Comparison of ENCODE assay signal across 8 mouse cellular contexts in genomic region chr5:65036597-65036996, GRCm38 (mm10). TPM values are rescaled to one million over a fixed set of nuclear protein-coding genes. Genes with fewer than 3 reads are reported as not detected.
A peak's percentile ranks its signal among the peaks of the same experiment; 100 is the strongest.
DNase-seq lines count a peak whose midpoint lies in the region; ATAC-seq and TF ChIP-seq lines count a peak whose summit lies in the region.
"Had no signal": no experiment of that assay in that cellular context is flagged by ENCODE, and none has a peak within 500 bp of the region (broad histone marks: within the 10 kb centered on the region; RNA-seq: fewer than 3 reads in every experiment).

No protein-coding gene starts in this region.

- no peak overlapping the region for H3K9ac ChIP-seq in hindbrain, postnatal 0 days (replicated peaks; ENCODE audit: low read length)

- H3K36me3 ChIP-seq in hindbrain, postnatal 0 days (ENCODE audit: insufficient read depth, low read length): no peaks in the 10 kb centered on the region

- WGBS in cerebellum, adult 2 months: 8% methylated on average over 13 of the region's 13 CpGs
- WGBS in hindbrain, postnatal 0 days: 35% methylated on average over 13 of the region's 13 CpGs

- intact Hi-C loops in gastrocnemius, postnatal 14 days (cut with DNase I; ENCODE audit: low total_unique reads): no loop called here

- H3K27me3 ChIP-seq in cerebellum, adult 2 months (ENCODE audit: control insufficient read depth, insufficient read depth, low read length): no peaks in the 10 kb centered on the region
- no peaks in the 10 kb centered on the region for H3K27me3 ChIP-seq in hindbrain, postnatal 0 days (ENCODE audit: insufficient read depth, low read length)

- DNase-seq in layer of hippocampus, adult 2 months (ENCODE audit: low spot score in 2 of 2): no peak
- DNase-seq in layer of hippocampus, adult 18-20 months (ENCODE audit: low spot score in 2 of 2): no peak
- DNase-seq in brain, adult 2 months (ENCODE audit: low read depth, low spot score): peak; percentile 58
- DNase-seq in cerebellum, adult 2 months: peak; percentile 61 to 71
- DNase-seq in hindbrain, postnatal 0 days (ENCODE audit: low spot score): peak; percentile 62
- DNase-seq in gastrocnemius, postnatal 14 days: no peak
- DNase-seq in spleen, adult 18-20 months: no peak

- H3K4me3 ChIP-seq in layer of hippocampus, adult 2 months: peak overlapping the region; percentile 8; the same call in 1 of the 2 replicates
- H3K4me3 ChIP-seq in cerebellum, adult 2 months (replicated peaks; ENCODE audit: insufficient read depth, low read depth, low read length): no peak overlapping the region
- H3K4me3 ChIP-seq in hindbrain, postnatal 0 days (ENCODE audit: low read length): no peak overlapping the region

- no peaks in the 10 kb centered on the region for H3K9me3 ChIP-seq in hindbrain, postnatal 0 days (ENCODE audit: low read length)

- 0 out of 2 replicates have a peak overlapping the region, but pooled peaks have one; percentile 1 for H3K4me2 ChIP-seq in hindbrain, postnatal 0 days (ENCODE audit: low read depth, low read length)
- H3K4me2 ChIP-seq: liver, embryonic 11.5 days had no signal

- ATAC-seq in hindbrain, postnatal 0 days: peak; percentile 84

- TF ChIP-seq CTCF in layer of hippocampus, adult 2 months (conservative IDR thresholded peaks at IDR 0.05): no peak
- no peak for TF ChIP-seq CTCF in cerebellum, adult 2 months (IDR thresholded peaks at IDR 0.05; ENCODE audit: borderline replicate concordance, insufficient read depth, low read depth, low read length)
- TF ChIP-seq CTCF in hindbrain, postnatal 0 days (IDR thresholded peaks at IDR 0.05; ENCODE audit: low read depth): no peak

- TF ChIP-seq POLR2A in cerebellum, adult 2 months (IDR thresholded peaks at IDR 0.05; ENCODE audit: borderline replicate concordance, insufficient read depth, low read length): no peak

- peak overlapping the region; percentile 60 for H3K27ac ChIP-seq in layer of hippocampus, adult 2 months
- H3K27ac ChIP-seq in cerebellum, adult 2 months (ENCODE audit: insufficient read depth, low read length): no peak overlapping the region
- H3K27ac ChIP-seq in hindbrain, postnatal 0 days: peak overlapping the region; percentile 57

- peaks cover 7% of the 10 kb centered on the region for H3K4me1 ChIP-seq in cerebellum, adult 2 months (ENCODE audit: control insufficient read depth, insufficient read depth, low read length)
- H3K4me1 ChIP-seq in hindbrain, postnatal 0 days (ENCODE audit: insufficient read depth, low read length): 0 out of 2 replicates have a peak, but pooled peaks cover 9% of the 10 kb centered on the region

RNA-seq across cellular contexts. Expression of gene Tmem156, which starts 55.3 kb away (rescaled TPM):
- under 1 TPM; 0.39 to 0.44 TPM for total RNA-seq in layer of hippocampus, adult 2 months (2021)
- total RNA-seq in layer of hippocampus, adult 18-20 months (2021): under 1 TPM; 0.37 to 0.53 TPM
- polyA plus RNA-seq in cerebellum, adult 2 months (2012; rRNA removed): 0.08 and 0.16 TPM in 2 replicates
- 0.21 TPM in 1 of 2 replicates, not detected in the other for total RNA-seq in hindbrain, postnatal 0 days (2014; rRNA removed)
- 0.13 TPM in 1 of 2 replicates, not detected in the other for polyA plus RNA-seq in hindbrain, postnatal 0 days (2015; fragmentation: Nextera tagmentation; extraction: Ambion mirVana)
- total RNA-seq in gastrocnemius, postnatal 14 days (2021): not detected

Comparison
In these comparisons a context has a peak if more than half of its experiments do, and no peak if none do; other contexts are left out.
1. DNase-seq: peak in brain, adult 2 months (single experiment), cerebellum, adult 2 months (2 of 2) and hindbrain, postnatal 0 days (single experiment); none in layer of hippocampus, adult 2 months (0 of 2), layer of hippocampus, adult 18-20 months (0 of 2), gastrocnemius, postnatal 14 days (single experiment) and spleen, adult 18-20 months (0 of 2).